Mouse (Mus musculus) heart, postnatal 4 days (tissue): ENCODE measurements at regions not wholly inside any gene's neighbourhood (a gene's known extent, or its start where the extent isn't known, plus 50 kb on each side); places are given as distances from the start of the nearest gene placed in this dataset.

ENCODE experiments used
- DNase-seq: peaks from one replicate; pipeline ENCODE4 v3.0.0; 2021

DNA sequence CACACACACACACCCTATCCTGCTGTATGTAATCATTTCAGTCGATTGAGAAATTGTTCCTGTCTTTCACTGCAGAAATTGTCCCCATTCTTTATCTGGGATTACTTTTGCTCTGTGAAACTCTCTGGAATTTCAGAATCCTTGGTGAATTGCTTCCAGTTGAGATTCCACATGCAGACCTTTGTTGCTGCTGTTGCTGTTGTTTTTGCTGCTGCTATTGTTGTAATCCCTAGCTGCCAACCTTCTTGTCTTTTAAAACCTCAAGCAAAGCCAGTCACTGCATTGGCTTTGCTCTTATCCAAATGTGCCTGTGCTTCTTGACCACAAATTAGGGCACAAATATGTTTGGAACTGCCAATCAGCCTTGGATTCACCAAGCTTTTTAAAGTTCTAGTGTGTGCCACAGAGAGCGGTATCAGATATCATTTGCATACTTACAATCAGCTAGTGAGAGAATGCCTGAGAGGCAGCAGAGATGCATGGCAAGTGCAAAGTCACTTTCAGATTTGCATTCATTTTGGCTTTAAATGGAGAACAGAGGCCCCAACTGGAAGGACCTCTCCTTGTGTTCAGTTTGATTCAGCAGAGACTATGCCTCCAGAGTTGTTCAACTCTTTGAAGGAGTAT lies 1187.0 kb upstream of the Map3k7 start:
- DNase-seq, result no peak

DNA sequence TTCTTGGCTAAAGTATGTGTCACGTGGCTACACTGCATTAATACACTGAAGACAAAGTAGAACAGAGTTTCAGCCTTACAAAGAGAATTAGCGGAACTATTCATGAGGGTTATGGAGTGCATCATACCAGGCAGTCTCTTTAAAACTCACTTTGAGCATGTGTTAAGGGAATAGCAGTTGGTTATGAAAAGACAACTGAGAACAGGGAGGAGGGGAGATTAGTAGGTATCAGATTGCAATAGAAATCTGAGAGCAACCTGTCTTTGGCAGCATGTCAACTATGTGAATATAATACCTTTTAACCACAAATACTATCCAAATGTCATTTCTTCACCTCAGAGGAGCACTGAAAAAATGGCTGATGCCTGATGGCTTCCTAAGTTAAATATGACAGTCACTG lies 1182.2 kb upstream of the Map3k7 start:
- no peak for DNase-seq

DNA sequence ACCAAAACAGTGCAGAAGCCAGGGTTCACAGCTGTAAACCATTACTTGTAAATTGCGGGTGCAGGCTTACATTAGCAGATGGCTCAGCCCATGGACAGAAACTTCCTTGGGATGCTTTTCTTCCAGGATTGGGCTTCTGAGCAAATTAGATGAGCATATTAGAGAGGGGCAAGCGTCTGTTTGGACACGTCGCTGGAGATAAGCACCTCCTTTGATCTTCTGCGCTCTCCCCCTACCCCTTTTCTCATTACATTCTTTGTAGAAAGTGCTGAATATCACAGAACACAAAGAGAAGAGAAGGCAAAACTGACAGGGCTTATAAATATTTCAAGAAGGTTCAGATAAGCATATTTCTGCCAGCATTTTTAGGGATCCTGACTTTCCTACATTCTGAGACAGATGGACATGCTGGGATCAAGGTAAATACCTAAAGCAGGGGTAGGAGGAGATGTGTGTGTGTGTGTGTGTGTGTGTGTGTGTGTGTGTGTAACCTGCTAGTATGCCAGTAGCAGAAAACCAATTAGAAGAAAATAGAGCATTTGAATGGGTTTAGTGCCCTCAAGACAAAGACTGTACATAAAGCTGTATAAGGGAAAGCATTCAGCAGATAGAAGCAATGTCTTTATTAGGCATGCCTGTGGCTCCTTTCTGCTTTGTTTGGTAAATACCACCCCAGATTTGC lies 1173.8 kb upstream of the Map3k7 start:
- DNase-seq, result no peak

DNA sequence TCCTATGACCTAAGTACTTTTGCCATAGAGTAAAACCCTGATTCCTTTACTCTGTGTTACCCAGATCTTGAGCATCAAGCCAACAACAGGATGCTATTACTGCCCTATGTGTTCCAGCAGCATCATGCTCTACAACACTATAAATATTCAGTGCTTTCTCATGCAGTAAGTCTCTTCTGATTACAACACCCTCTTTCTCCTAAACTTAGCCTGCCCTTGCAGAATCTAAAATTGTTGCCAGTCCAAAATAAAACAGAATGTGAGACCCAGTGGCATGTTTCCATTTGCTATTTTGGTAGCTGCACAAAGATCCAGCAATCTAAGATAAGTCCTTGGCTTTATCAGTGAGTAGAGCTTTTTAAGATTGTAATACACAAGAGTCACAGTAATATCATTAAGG lies 1154.1 kb upstream of the Map3k7 start:
- no peak for DNase-seq

DNA sequence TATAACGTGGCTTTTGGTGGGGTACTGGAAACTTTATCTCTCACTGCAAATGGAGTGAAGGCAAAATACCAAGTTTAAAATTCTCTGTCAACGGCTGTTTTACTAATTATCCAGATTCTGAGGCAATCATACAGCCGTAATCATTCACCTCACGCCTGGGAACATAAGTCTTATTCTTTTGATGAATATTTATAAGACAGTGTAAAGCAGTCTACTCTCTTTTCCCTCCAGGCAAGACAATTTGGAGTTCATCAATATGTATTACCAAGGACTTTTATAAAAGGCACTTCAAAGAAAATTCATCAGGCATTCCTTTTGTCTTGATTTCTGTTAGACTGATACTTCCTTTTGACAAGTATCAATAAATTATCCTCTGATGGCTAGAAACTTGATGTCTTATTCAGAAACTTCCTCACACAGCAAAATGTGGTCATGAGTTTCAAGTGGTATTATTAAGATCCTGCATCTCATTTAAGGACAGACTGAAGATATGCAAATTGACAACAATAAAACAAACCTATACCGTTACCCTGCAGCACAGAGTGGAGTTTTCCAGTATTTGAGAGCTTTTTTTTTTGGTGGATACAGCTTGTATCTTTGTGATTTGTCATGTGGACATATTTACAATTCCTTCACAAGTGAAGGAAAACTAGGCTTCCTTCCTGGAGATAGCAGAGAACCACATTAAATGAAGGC lies 1108.4 kb upstream of the Map3k7 start:
- no peak for DNase-seq

DNA sequence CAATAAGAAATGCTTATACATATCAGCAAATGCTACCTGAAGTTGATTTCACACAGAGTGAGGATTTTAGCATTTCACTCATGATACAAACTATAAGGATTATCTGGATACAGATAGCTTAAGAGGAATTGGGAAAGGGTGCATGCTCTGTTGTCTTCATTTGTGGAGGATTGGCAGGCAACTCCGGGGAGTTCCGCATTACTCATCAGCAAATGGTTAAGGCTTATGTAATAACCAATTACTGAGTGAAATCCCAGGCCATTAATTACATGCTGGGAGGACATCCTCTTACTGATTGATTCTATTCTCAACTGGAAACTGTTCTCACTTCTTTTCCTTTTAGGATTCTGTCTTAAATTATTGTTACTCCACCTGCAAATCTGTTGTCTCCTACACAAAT lies 1058.9 kb upstream of the Map3k7 start:
- DNase-seq, result no peak

DNA sequence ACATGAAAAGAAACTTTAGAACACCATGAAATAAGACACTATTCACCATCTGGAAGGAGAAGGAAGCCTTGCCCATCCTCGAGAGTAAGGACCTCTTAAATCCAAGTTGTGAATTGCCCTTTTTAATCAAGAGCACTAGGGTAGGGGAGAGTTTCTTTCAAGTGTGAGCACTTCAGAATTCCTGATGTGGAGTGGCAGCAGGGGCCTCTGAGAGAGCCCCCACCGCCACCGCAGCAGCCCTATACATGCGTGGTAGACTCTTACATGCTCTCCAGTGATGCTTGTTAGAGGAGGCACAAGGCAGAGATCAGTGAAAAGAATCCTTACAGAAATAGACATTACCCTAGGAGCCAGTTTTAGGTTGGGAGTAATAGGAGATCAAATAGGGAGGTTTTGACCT lies 1041.0 kb upstream of the Map3k7 start:
- no peak for DNase-seq

DNA sequence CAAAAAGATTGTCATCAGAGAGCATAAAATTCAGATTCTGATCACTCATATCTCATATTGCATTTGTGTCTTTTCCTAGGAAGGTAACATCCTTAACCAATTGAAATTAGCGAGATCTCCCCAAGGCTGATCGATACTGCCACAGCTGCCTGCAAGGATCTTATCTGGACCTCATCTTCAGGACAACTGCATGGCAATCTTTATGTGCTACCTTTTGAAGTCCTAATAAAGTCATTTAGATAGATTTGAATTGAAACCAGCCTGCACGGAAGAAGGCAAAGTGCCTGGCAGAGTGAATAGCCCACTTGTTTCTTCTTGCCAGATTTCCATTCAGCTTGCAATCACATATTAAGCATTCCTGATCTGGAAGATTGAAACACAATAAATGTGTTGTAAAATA lies 1031.5 kb upstream of the Map3k7 start:
- DNase-seq, result no peak

DNA sequence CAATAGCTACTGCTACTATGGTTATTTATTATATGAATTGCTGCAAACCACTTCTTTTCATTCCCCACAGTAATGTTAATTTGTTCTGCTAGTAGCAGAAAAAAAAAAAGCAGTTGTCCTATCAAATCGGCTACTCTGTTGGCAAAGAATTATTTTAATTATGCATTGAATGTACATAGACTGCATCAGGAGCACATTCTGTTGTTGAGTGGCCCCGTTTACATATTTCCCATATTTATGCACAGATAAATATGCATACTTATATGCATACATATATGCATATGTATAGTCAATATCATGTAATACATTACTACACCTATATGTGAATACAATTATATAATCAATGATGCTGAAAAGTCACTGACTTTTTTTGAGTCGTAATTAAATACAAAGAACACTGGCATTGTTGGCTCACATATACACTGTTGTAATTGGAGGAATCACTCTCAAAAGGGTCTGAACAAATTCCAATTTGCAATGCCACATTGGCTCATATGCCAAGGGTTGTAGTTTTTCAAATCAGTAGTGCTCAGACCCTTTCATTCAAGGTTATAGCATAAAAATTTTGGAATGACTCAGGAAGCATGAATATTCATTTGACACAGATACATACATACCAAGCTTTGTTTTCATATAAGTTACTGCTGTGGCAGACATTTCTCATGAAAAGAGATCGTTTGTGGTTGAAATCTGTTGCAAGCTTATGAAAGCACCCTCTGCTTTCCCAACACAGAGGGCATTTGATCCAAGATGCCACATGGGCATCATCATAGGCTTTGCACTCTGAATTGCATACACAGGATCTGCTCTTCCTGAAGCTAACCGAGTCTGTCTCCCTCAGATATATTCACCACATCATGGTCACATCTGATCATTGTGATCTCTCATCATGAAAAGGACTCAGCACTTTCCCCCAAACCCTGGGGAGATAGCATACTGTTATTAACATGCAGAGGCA lies 1030.6 kb upstream of the Map3k7 start:
- no peak for DNase-seq

DNA sequence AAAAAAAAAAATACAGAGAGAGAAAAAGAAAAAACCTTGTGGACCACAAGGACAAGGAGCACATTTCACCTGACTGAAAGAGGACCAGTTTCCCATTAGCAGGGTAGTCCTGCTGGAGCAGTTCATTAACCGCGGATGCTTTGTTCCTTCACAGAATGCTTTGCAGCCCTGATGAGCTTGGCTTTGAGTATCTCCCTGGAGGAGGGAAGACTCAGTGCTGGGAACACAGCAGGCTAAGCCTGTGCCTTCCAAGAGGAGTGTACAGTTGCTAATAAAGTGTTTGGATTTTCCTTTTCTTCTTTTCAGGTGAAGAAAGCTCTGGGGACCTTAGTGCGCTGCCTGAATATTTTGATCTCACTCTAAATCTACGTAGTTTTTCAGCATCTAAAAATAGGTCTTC lies 980.3 kb upstream of the Map3k7 start:
- no peak for DNase-seq

DNA sequence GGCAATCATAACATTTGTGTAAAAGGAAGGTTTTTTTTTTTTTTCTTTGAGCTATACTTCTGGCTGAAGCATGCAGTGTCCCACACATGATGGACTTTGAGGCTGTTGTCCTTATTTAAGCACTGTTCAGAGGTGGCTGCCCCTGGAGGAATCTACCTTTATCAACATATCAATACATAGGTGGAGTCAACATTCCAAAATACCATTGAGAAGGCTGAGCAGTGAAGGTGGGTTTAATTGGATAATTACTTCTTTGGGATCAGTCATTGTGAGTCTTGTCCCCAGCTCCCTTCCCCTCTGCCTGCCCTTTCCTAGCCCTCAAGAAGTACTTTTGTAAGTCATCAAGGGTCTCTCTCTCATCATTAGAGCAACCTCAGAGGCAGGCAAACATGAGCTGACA lies 951.9 kb upstream of the Map3k7 start:
- no peak for DNase-seq

DNA sequence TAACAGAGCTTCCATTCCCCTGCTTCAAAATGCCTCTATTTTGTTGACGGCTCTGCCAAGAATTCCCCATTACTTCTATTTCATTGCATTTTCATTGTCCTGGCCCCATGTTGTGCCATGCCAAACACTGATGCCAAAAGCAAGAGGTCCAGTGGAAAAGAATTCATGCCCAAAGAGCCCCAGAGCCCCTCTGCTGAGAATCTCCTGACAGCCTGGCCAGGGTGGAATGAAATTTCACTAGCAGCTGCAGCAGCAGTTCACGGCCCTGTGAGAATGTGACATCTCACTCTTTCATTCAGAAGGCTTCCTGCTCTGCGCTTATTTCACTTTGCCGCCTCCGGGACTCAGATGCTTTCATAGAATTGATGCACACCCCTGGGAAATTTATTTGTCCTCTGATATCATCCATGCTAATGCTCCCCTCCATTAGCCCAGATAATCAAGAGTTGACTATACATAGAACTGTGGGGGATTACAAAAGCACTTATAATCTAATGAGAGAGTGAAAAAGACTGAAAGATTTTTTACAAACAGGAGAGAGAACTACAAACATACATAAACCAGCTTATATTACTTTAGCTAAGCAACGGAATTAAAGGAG lies 911.7 kb upstream of the Map3k7 start:
- no peak for DNase-seq

DNA sequence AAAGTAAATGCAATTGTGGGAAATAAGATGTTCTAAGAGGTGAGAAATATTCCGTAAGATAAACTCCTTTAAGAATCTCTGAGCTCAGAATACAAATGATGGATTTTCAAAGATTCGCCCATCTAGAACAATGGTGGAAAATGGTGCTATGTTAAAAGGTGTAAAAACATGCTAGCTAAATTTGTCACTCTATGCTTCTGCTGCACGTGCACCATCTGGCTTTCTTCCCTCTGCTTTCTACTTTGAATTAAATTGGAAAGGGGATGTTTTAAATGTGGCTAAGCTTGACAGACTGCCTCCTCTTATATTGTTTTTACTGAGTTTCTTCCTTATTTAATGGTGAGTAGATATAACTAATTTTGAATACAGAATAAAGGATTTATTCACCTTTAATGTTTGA lies 887.7 kb upstream of the Map3k7 start:
- DNase-seq, result no peak

DNA sequence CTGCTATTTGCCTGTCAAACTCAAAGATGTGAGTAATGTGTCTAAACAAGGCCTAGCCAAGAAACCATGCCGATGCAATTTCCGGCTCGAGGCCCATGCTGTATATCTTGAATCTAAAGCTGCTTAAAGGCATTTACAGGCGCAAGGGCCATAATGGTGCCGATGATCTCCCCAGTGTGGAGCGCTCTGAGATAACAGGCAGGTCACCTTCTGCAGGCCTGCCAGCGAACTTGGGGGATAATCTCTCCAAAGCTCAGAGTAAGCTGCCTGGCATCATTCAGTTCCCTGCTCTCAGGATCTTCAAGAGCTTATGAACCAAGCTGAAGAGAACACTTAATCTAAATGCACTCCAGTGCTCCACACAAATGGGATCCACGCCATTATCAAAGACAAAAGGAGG lies 842.3 kb upstream of the Map3k7 start:
- DNase-seq, result no peak

DNA sequence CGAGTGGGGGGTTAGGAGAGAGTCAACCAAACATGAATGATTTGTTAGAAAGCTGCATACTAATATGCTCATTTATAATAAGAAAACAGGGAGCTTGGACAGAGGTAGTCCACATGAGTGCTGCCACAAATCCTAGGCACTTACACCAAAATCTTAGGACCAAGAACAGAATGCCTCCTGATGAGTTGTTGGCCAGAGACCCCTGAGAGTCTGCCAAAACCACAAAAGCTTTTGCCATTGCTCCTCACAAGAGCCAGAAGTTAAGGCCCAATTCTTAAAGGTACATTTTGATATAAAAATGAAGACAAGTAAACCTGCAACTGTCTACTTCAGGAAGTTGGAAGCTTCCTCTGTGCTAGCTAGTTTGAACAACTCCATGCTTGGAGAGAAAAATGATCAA lies 820.7 kb upstream of the Map3k7 start:
- DNase-seq, result no peak

DNA sequence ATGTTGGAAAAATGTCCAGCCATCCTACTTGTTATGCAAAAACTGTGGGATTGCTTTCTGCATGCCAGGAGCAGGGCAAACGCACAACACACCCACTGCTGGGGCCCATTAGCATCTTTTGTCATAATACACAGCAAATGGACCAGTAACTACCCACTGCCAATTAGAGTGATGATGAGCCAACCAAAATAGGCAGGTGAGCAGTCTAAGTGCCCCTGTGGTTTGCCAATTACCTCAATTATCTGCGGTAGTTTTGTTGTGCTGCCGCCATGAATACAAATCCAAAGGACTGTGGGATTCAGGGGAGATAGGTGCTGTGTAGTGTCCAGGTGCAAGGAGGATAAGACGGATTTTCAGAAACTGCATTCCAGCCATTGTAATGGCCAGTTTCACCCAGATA lies 796.5 kb upstream of the Map3k7 start:
- no peak for DNase-seq

DNA sequence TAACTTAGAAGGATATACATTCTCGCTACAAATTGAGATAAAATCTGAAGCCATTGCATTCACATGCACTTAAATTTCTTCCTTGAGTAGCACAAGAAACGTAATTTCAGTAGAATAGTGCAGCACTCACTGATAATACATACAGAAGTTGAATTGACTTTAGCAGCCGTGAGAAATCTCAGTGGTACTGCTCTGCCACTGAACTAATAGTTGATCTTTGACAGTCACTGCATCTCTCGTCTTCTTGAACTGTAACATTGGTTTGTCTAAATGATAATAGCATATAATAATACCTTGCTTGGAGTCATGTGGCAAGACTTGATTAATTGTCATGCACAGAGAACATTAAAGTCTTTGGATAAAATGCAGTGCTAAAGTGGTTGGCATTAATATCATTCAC lies 795.5 kb upstream of the Map3k7 start:
- DNase-seq, result no peak

DNA sequence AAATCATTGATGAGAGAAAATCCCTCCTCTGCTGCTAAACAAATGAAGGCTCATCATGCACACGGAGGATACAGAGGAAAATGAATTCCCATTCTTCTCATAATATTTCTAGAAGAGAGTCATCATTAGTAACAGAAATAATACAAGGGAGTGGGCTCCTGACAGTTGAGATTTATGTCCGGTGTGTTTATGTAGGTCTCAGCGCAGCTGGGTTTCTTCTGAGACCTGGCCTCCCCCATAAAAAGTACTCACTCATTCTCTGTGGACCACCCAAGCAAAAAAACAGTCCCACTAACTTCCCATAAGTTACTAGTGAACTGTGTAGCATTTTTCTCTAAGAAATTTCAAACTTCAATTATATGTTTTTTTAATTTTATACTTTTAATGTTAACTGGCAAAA lies 792.7 kb upstream of the Map3k7 start:
- DNase-seq, result no peak

DNA sequence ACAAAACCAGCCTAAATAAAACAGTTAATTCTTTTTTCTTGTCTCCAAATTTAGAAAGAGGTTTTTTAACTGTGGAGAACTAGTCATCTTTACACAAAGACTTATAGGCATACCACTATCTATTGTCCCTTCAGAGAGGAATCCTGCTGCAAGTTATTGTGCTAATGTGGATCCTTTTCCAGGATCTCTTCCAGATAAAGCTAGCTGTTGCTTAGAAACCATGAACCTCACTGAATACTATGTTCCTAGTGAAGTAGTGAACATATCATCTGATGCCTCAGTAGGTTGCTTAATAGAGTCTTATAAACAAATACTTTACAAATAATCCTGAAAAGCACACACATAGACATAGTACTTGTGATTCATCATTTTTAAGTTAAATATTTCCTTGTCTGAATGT lies 766.0 kb upstream of the Map3k7 start:
- no peak for DNase-seq

DNA sequence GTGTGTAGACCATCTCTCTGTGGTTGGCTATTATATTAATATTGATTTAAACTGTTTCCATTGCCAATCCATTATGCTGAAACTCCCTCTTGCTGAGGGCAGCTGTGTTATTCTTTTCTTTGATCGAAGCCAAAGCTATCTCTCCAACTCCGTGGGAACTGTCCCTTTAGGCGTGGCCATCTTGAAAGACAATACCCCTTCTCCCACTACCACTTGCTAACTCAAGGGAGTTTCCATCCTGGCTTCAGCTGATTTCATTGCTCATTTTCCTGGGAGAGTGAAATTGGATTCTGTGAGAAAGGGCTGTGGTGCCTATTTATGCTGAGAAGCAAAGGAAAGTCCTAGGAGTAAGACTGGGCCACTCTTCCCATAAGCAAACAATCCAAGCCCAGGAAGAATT lies 760.6 kb upstream of the Map3k7 start:
- DNase-seq, result no peak

DNA sequence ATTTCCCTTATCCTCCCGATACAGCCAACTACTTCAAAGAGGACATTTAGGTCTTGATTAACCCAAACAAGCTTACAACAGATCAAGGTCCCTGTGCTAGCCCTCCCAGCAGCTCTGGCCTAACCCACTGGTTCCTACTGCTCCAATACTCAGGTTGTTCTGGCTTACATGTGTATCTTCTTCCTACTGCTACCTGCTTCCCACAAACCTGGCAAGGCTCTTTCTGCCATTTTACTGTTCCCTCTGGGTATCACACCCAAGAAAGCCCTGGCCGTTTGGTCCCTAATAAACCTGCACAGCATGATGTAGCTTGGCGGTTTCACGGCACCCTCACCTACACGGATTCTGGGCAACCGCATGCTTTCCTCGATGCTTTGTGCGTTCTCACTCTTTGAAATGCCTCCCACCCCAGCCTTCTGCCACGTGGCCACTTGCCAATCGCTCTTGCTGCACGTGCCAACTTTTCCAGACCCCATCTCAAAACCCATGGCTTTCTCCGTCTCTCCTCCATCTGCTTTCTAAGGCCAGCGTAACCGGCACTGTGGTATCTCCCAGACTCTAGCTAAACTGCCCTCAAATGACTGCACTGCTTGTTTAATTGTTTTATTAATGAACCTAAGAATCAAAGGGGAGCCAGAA lies 758.4 kb upstream of the Map3k7 start:
- DNase-seq, result no peak

DNA sequence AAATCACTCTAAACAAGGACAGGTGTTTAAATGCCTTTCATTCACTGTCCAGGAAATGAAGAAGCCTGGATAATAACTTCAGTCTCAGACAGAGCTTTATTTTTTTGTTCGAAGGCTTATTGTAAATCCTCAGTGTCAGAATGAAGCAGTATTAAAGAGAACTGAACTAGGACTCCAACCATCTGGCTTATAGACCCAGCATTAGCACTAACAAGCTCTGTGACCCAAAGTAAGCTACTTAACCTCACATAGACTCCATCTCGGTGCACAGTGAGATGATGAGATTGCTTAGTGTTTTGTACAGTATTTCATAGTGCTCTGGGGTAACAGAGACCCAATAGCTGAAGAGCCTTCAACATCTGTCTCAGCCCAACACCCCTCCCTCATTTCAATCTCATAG lies 738.2 kb upstream of the Map3k7 start:
- DNase-seq, result no peak
